Mouse (Mus musculus) Patski (cell line): ENCODE results near the gene Cenpm. TPM values are rescaled to one million over a fixed set of nuclear protein-coding genes. Genes with fewer than 3 reads are reported as not detected.

Source experiments
- ATAC-seq: fragments of 100-300 bp; one replicate; pipeline ENCODE4 v1.8.0; 2021
- CTCF ChIA-PET: fragments of 350-600 bp; sonication (Branson Sonifier 250); formaldehyde crosslinking; loops from one replicate; lab custom pipeline; 2022; ENCODE audit warnings: inconsistent platforms; lab: Charles Lee
- POLR2A ChIA-PET: fragments of 350-600 bp; sonication (Branson Sonifier 250); formaldehyde crosslinking; loops from one replicate; lab custom pipeline; 2022; ENCODE audit warnings: antibody characterized with exemption, inconsistent platforms; lab: Charles Lee
- DNase-seq: peaks from one replicate; pipeline ENCODE4 v3.0.0-alpha.2; 2011; ENCODE audit warnings: low read depth, low spot score
- H3K27me3 ChIP-seq: fragments of 371-371 bp; one replicate; pipeline ENCODE4 v1.5.1; 2021
- CTCF ChIP-seq: fragments of 100-300 bp; IDR thresholded peaks from one replicate; pipeline ENCODE4 v1.5.1; 2021
- in situ Hi-C: fragments of 300-500 bp; cut with MboI; formaldehyde crosslinking; loops from 3 replicates; pipeline ENCODE4 v1.11.1; 2018; ENCODE audit warnings: low pct_unique_long_range_greater_than_20kb, mixed read lengths
- polyA plus RNA-seq: library from polyadenylated mRNA; unstranded; gene quantifications from one replicate; pipeline ENCODE4 v1.2.3, GENCODE M21; 2021

Gene Cenpm
- polyA plus RNA-seq, 1 experiment from 2014 or later = 17.7 TPM

GRCm38 (mm10) chr15:82215332-82216046 is 29.1 kb downstream of the Cenpm start:
- peaks cover 17% of the 10 kb centered on the region for H3K27me3 ChIP-seq
- TF ChIP-seq CTCF = no peak
- POLR2A ChIA-PET = interaction anchor here (0.9 kb wide), 1 partner anchor 22 kb away, joined by 3 read pairs; no protein-coding TSS in a partner anchor
- ATAC-seq = no peak
- no peak for DNase-seq
- CTCF ChIA-PET = no interaction called here
- in situ Hi-C loops = no loop called here

DNA sequence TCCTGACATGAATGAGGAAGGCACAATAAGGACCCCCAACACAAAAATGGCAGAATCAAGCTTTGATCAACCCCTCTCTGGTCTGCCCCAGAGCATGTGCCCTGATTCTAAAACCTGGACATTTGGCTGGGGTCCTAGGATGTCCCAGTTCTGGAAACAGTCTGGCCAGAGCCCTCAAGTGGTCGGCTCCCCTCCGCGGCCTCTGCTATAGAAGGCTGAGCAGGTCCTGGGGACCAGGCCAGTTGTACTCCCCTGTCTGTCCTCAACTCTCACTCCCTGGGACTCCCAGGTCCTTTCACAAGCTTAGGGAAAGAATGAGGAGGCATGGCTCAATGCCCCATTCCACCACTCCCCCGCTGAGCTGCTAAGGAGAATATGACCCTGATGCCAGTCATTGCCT is 31.3 kb downstream of the Cenpm start:
- DNase-seq = no peak
- POLR2A ChIA-PET = no interaction called here
- in situ Hi-C loops = no loop called here
- no peak for ATAC-seq
- no peak for TF ChIP-seq CTCF
- peaks cover 16% of the 10 kb centered on the region for H3K27me3 ChIP-seq
- CTCF ChIA-PET = no interaction called here

DNA sequence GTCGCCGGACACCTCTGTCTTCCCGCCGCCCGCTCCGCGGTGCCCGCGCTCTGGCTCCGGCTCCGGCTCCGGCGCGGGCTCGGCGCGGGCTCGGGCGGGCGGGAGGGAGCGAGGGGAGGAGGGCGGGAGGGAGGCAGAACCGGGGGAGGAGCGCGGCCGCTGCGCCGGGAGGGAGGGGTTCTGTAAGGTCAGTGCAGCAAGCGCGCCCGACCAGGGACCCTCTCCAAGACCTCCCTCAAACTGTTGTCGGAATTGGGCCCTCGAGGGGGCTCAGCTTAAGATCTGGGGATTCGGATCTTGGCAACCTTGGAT is 31.8 kb downstream of the Cenpm start, which contains the start of gene Shisa8:
Shisa8 (minus strand) TSS at position 64 of the 312 bp plus-strand sequence.
- TF ChIP-seq CTCF = no peak
- no peak for DNase-seq
- no peak for ATAC-seq
- in situ Hi-C loops = no loop called here
- ChIA-PET CTCF (no interaction called here), POLR2A (no interaction called here)
- peaks cover 16% of the 10 kb centered on the region for H3K27me3 ChIP-seq

DNA sequence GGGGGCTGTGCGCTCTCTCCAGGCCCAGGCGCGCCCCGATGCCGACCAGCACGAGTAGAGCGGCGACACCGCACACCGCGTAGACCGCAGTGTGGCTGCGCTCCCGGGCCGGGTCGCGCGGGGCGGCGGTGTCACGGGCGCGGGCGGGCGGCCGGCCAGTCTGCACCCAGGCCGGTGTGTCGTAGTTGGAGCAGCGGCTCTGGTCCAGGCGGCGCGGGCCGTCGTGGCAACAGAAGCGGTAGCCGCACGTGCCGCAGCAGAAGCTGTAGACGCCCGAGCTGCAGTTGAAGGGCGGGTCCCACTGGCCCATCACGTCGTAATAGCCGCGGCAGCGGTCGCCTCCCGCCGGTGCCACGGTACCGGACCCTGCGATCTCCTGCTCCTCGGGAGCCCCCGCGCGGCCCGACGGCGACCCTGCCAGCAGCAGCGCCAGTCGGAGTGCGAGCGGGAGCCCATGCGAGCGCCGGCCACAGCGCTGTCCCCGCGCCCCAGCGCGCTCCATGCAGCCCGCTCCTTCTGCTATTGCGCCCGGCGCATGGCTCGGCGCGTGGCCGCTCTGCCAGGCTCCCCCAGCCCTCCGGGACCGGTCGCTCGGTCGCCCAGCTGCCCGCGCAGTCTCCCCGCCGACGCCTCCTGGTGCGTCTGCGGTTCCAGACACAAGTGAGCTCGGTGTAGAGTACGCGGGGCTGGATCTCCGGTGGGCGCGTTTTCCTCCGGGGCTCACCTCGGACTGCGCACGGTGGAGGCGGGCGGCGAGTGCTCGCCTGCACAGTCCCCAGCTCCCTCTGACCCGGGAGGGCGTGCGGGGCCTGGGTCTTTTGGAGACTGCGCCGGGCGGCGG is 32.4 kb downstream of the Cenpm start:
- in situ Hi-C loops = no loop called here
- ChIA-PET CTCF (interaction anchor here (1.2 kb wide), 1 partner anchor 16 kb away, joined by 3 read pairs; no protein-coding TSS in a partner anchor), POLR2A (no interaction called here)
- peak; percentile 29 for ATAC-seq
- TF ChIP-seq CTCF = no peak
- DNase-seq = no peak
- peaks cover 16% of the 10 kb centered on the region for H3K27me3 ChIP-seq

- H3K27me3 ChIP-seq = peaks cover 14% of the 10 kb centered on the region
- no peak for DNase-seq
Measured at GRCm38 (mm10) chr15:82211281-82211680, 33.3 kb downstream of the Cenpm start.

DNA sequence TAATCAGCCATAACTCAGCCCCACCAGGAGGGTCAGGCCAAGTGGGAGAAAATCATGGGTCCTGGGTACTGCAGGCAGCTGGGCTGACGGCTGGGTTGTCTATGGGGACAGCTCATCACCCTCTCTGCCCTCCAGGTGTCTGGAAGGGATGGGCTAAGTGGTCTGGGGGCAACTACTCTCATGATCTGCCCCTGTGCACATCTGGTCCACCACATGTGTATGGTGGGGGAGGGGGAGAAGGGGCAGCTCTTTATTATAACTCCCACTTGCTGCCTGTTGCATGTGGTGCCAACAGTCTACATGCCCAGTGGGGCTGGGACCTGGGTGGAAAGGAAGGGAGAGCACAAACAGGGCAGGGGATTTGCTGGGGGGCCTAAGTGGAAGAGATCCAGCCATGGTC is 33.7 kb downstream of the Cenpm start:
- in situ Hi-C loops = no loop called here
- ChIA-PET CTCF (interaction anchor here (1.2 kb wide), 1 partner anchor 14 kb away, joined by 3 read pairs; no protein-coding TSS in a partner anchor), POLR2A (no interaction called here)
- no peak for ATAC-seq
- no peak for TF ChIP-seq CTCF
- H3K27me3 ChIP-seq = peaks cover 14% of the 10 kb centered on the region
- DNase-seq = no peak

More at GRCm38 (mm10) chr15:82211281-82211680, 33.3 kb downstream of the Cenpm start:
- no peak for ATAC-seq
- ChIA-PET CTCF (interaction anchor here (1.2 kb wide), 1 partner anchor 15 kb away, joined by 3 read pairs; no protein-coding TSS in a partner anchor), POLR2A (no interaction called here)
- TF ChIP-seq CTCF = no peak
- in situ Hi-C loops = no loop called here

DNA sequence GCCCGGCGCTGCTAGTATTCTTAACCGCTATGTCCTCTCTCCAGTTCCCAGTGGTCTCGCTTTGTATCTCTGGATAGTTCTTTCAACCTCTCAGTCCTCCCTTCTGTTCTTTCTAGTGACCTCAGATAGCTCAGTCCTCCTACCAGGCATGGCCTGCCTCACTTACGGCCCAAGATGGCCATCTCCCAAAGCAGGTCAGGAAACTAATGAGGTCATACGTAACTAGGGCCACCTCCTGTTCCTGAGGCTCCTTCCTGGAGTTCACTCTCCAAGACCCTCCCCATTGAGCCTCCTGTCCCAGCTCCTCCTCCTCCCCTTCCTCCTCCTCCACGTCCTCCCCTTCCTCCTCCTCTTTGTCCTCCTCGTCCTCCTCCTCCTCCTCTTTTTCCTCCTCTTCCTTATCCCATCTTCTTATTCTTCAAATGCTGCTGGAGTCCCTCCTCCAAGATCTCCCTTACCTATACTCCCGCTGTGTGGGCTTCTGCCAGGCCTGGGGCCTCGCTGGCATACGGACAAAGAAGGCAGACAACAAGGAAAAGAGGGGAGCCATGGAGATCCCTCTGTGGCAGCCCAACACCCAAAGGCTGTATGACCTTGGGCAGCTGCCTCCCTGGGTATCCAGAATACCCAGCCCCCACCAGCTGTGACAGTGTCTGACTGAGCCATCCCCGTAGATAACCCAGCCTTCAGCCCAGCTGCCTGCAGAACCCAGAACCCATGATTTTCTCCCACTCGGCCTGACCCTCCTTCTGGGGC is 35.1 kb downstream of the Cenpm start:
- peaks cover 14% of the 10 kb centered on the region for H3K27me3 ChIP-seq
- CTCF ChIA-PET = no interaction called here
- in situ Hi-C loops = no loop called here
- TF ChIP-seq CTCF = no peak
- ATAC-seq = no peak
- DNase-seq = no peak
- POLR2A ChIA-PET = no interaction called here

GRCm38 (mm10) chr15:82208307-82208706 is 36.2 kb downstream of the Cenpm start:
- ChIA-PET POLR2A (no interaction called here), CTCF (no interaction called here)
- in situ Hi-C loops = no loop called here
- no peak for ATAC-seq
- TF ChIP-seq CTCF = no peak
- H3K27me3 ChIP-seq = peaks cover 12% of the 10 kb centered on the region
- no peak for DNase-seq

DNA sequence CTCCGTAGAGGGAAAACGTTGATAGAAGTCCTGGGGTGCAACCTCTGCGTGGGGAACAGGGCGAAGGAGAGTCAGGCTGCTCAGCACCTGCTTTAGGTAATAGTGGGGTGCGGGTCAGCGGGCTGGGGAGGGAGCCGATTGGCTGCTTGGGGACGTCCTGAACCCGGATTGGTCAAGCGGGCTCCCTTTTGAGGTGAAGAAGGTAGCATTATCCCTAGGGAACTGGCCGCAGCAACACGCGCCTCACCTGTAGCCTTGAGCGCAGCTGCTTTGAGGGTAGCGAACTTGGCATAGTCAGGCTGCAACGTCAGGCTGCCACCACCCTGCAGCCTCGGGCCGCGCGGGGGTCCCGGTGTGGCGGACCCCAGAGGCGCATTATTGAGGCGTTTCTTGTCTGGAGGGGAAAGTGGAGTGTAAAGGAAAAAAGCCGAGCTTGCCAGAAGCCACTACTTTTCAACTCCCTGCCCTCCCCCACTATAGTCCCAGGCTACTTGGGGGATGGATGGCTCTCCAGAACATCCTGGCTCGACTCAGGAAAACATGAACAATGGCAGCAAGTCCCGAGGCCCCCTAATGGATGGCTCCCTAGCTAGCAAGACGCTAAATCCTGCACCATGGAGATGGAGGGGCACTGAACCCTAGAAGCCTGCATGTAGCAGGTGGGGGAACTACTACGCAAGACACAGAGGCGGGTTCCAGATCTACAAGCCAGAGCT is 36.9 kb downstream of the Cenpm start:
- in situ Hi-C loops = no loop called here

DNA sequence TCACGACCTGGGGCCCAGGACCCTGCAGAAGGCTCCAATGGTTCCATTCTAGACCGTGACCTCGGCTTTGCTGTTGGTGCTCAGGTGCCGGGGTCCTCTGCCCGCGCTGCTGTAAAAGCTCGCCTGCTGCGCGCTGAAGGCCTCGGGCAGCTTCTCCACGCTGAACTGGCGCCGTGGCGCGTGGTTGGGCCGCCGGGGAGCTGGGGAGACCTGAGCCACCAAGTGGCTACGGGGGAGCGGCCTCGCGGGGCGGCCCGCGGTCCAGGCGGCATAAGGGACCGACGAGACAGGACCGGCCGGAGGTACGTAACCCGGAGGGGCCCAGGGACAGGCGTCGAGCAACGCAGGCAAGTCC is 37.5 kb downstream of the Cenpm start:
- POLR2A ChIA-PET = no interaction called here
- CTCF ChIA-PET = no interaction called here
- H3K27me3 ChIP-seq = peaks cover 5% of the 10 kb centered on the region
- in situ Hi-C loops = no loop called here
- no peak for TF ChIP-seq CTCF
- no peak for DNase-seq
- no peak for ATAC-seq

More for the DNA sequence above, 36.9 kb downstream of the Cenpm start:
- DNase-seq (no peak), ATAC-seq (no peak)
- ChIA-PET CTCF (no interaction called here), POLR2A (no interaction called here)
- no peak for TF ChIP-seq CTCF
- peaks cover 9% of the 10 kb centered on the region for H3K27me3 ChIP-seq
